Mouse (Mus musculus) myocyte (in vitro differentiated cells): ENCODE measurements around the gene Gm11985. TPM values are rescaled to one million over a fixed set of nuclear protein-coding genes. Genes with fewer than 3 reads are reported as not detected.

Source experiments
- H3K27me3 ChIP-seq: one replicate; pipeline ENCODE4 v1.6.1; 2011; ENCODE audit not compliant: control insufficient read depth, insufficient read depth, insufficient read length
- H3K36me3 ChIP-seq: one replicate; pipeline ENCODE4 v1.6.1; 2011; ENCODE audit not compliant: control insufficient read depth, insufficient read depth
- H3K4me2 ChIP-seq: one replicate; pipeline ENCODE4 v1.6.1; 2011; ENCODE audit warnings: low read depth, control low read depth
- H3K4me3 ChIP-seq: one replicate; pipeline ENCODE4 v1.5.1; 2011; ENCODE audit warnings: mild to moderate bottlenecking, control low read depth, moderate library complexity
- H3K79me2 ChIP-seq: one replicate; pipeline ENCODE4 v1.6.1; 2011; ENCODE audit not compliant: control insufficient read depth, insufficient read depth
- H3ac ChIP-seq: one replicate; pipeline ENCODE4 v1.6.1; 2011; ENCODE audit not compliant: control insufficient read depth, insufficient read length
- CEBPB ChIP-seq: IDR thresholded peaks from 2 replicates; pipeline ENCODE4 v1.6.1; 2011; ENCODE audit warnings: mild to moderate bottlenecking, moderate library complexity; ENCODE audit not compliant: poor library complexity, insufficient read depth, severe bottlenecking
- E2F4 ChIP-seq: IDR thresholded peaks from one replicate; pipeline ENCODE4 v1.6.1; 2011; ENCODE audit warnings: mild to moderate bottlenecking, control low read depth, moderate library complexity; ENCODE audit not compliant: insufficient read depth
- MYOG ChIP-seq, 3 experiments: IDR thresholded peaks; one replicate each; pipeline ENCODE4 v1.6.1; 2011; ENCODE audit warnings: control low read depth in 2 of 3, low read depth in 2 of 3, mild to moderate bottlenecking in 2 of 3; ENCODE audit not compliant: insufficient read length in 2 of 3, control insufficient read depth in 1 of 3, insufficient read depth in 1 of 3
- POLR2A ChIP-seq: IDR thresholded peaks from one replicate; pipeline ENCODE4 v1.6.1; 2011; ENCODE audit warnings: low read depth, mild to moderate bottlenecking, control low read depth, moderate library complexity; ENCODE audit not compliant: insufficient read length
- POLR2AphosphoS2 ChIP-seq: IDR thresholded peaks from one replicate; pipeline ENCODE4 v1.6.1; 2011; ENCODE audit warnings: low read depth, control low read depth; ENCODE audit not compliant: insufficient read length
- REST ChIP-seq: IDR thresholded peaks from one replicate; pipeline ENCODE4 v1.6.1; 2011; ENCODE audit warnings: mild to moderate bottlenecking, control low read depth, moderate library complexity; ENCODE audit not compliant: insufficient read depth, insufficient read length
- SRF ChIP-seq: IDR thresholded peaks from one replicate; pipeline ENCODE4 v1.6.1; 2011; ENCODE audit warnings: low read depth; ENCODE audit not compliant: control insufficient read depth, insufficient read length
- TCF12 ChIP-seq: IDR thresholded peaks from one replicate; pipeline ENCODE4 v1.6.1; 2011; ENCODE audit warnings: mild to moderate bottlenecking, control low read depth; ENCODE audit not compliant: poor library complexity, insufficient read depth, severe bottlenecking
- TCF3 ChIP-seq: IDR thresholded peaks from one replicate; pipeline ENCODE4 v1.6.1; 2011; ENCODE audit warnings: low read depth, control low read depth; ENCODE audit not compliant: insufficient read length
- polyA plus RNA-seq: library from polyadenylated mRNA; unstranded; fragments of >200 nt; fragmentation: generic; extraction: Trizol; gene quantifications from one replicate; pipeline ENCODE4 v1.2.1, GENCODE M21; 2012; ENCODE audit warnings: missing spikeins

Gm11985 gene
- polyA plus RNA-seq, 1 experiment = not detected

DNA sequence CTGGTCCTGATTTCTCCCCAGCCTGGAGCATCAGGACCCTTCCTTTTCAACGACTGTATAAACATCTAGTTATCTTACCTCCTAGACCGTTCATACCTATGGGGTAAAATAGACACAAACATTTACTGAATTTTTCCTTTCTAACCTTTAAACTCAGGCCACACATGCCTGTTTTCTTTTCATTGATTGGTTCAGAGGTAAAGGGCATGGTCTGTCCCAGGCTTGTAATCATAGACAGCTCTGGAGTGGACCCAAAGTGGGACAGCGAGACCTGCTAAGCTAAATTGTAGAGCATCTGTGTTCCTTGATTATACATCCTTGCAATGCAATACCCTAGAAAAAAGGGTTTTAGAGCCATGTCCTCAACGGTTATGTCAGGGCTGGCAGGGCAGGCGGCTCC is 54.6 kb downstream of the Gm11985 start:
- TF ChIP-seq TCF3 (no peak), REST (no peak), SRF (no peak), POLR2AphosphoS2 (no peak), E2F4 (no peak), POLR2A (no peak), CEBPB (no peak), MYOG (IDR thresholded peaks at IDR 0.05; ENCODE audit: control insufficient read depth in 1 of 3, insufficient read depth in 1 of 3, insufficient read length in 2 of 3, low read depth in 2 of 3) (no peak), TCF12 (no peak)
- Histone ChIP-seq H3K79me2 (no peaks in the 10 kb centered on the region), H3K4me2 (no peak overlapping the region), H3K27me3 (no peaks in the 10 kb centered on the region), H3ac (no peak overlapping the region), H3K36me3 (no peaks in the 10 kb centered on the region), H3K4me3 (no peak overlapping the region)

Other genes starting within 250 kb of the Gm11985 start
- gene Adcy1, start 125.1 kb downstream of the Gm11985 start, polyA plus RNA-seq = 0.02 TPM
- gene Igfbp1, start 9.2 kb upstream of the Gm11985 start, polyA plus RNA-seq = not detected
- 2.2 TPM for gene Igfbp3, start 25.4 kb upstream of the Gm11985 start, polyA plus RNA-seq